Mouse (Mus musculus) adrenal gland (tissue): Measurements from ENCODE around the gene 4930519P11Rik.

Source experiments
- intact Hi-C: fragments of 180-260 bp; cut with DNase I; formaldehyde crosslinking; loops from one replicate; pipeline ENCODE4 v1.15.1; 2025

The 4930519P11Rik gene

GRCm38 (mm10) chr2:154584931-154585601, 28.2 kb downstream of the 4930519P11Rik start:
- intact Hi-C loops, result no loop called here

- intact Hi-C loops, result no loop called here
Observed at GRCm38 (mm10) chr2:154583906-154584872, 29.0 kb downstream of the 4930519P11Rik start.

GRCm38 (mm10) chr2:154581421-154581820, 31.8 kb downstream of the 4930519P11Rik start:
- intact Hi-C loops, result no loop called here

GRCm38 (mm10) chr2:154580586-154580985, 32.7 kb downstream of the 4930519P11Rik start:
- intact Hi-C loops, result no loop called here

GRCm38 (mm10) chr2:154577744-154578067, 35.5 kb downstream of the 4930519P11Rik start:
- intact Hi-C loops, result no loop called here

- intact Hi-C loops, result no loop called here
Observed at GRCm38 (mm10) chr2:154576876-154577743, 36.1 kb downstream of the 4930519P11Rik start.

- intact Hi-C loops, result loop anchor here (5.0 kb wide), 1 partner anchor 38 kb away; the partner anchor contains the start of genes 4930519P11Rik and Zfp341
Observed at GRCm38 (mm10) chr2:154574271-154574670, 39.0 kb downstream of the 4930519P11Rik start.

GRCm38 (mm10) chr2:154572996-154573395, 40.2 kb downstream of the 4930519P11Rik start:
- intact Hi-C loops, result loop anchor here (5.0 kb wide), 1 partner anchor 39 kb away; the partner anchor contains the start of genes 4930519P11Rik and Zfp341

- intact Hi-C loops, result loop anchor here (5.0 kb wide), 1 partner anchor 40 kb away; the partner anchor contains the start of genes 4930519P11Rik and Zfp341
Observed at GRCm38 (mm10) chr2:154571976-154572375, 41.3 kb downstream of the 4930519P11Rik start.

GRCm38 (mm10) chr2:154571266-154571665, 42.0 kb downstream of the 4930519P11Rik start:
- intact Hi-C loops, result loop anchor here (5.0 kb wide), 1 partner anchor 41 kb away; the partner anchor contains the start of genes 4930519P11Rik and Zfp341

GRCm38 (mm10) chr2:154570666-154571065, 42.6 kb downstream of the 4930519P11Rik start:
- intact Hi-C loops, result loop anchor here (5.0 kb wide), 1 partner anchor 42 kb away; the partner anchor contains the start of genes 4930519P11Rik and Zfp341

GRCm38 (mm10) chr2:154569836-154570286, 43.4 kb downstream of the 4930519P11Rik start, which contains the start of gene E2f1:
TSS of gene E2f1 (minus strand) at chr2:154569892.
- intact Hi-C loops, result loop anchor here (5.0 kb wide), 1 partner anchor 42 kb away; the partner anchor contains the start of genes 4930519P11Rik and Zfp341

- intact Hi-C loops, result no loop called here
Observed at GRCm38 (mm10) chr2:154569071-154569748, 44.0 kb downstream of the 4930519P11Rik start.

GRCm38 (mm10) chr2:154568329-154569070, 44.7 kb downstream of the 4930519P11Rik start:
- intact Hi-C loops, result no loop called here

GRCm38 (mm10) chr2:154567766-154568165, 45.5 kb downstream of the 4930519P11Rik start:
- intact Hi-C loops, result no loop called here

- intact Hi-C loops, result no loop called here
Observed at GRCm38 (mm10) chr2:154566641-154567040, 46.6 kb downstream of the 4930519P11Rik start.

- intact Hi-C loops, result no loop called here
Observed at GRCm38 (mm10) chr2:154565562-154565961, 47.7 kb downstream of the 4930519P11Rik start.

GRCm38 (mm10) chr2:154563612-154564170, 49.5 kb downstream of the 4930519P11Rik start:
- intact Hi-C loops, result no loop called here
